9 mouse cellular contexts compared by ENCODE assay signal in genomic region chr3:52195486-52195885, GRCm38 (mm10).
DNase-seq lines count a peak whose midpoint lies in the region; TF ChIP-seq lines count a peak whose summit lies in the region.
"Had no signal": no experiment of that assay in that cellular context is flagged by ENCODE, and none has a peak within 500 bp of the region (broad histone marks: within the 10 kb centered on the region; RNA-seq: fewer than 3 reads in every experiment).

No protein-coding gene starts in this region.

- TF ChIP-seq POLR2A in brain, embryonic 14.5 days (IDR thresholded peaks at IDR 0.05; ENCODE audit: borderline replicate concordance, extremely low read depth, insufficient read depth, insufficient read length, poor library complexity, severe bottlenecking): no peak

- H3K4me3 ChIP-seq in heart, embryonic 10.5 days: peak overlapping the region; percentile 68
- peak overlapping the region; percentile 57 for H3K4me3 ChIP-seq in hindbrain, embryonic 10.5 days
- peak overlapping the region; percentile 60 for H3K4me3 ChIP-seq in midbrain, embryonic 10.5 days

- H3K27ac ChIP-seq in heart, embryonic 10.5 days: peak overlapping the region; percentile 95
- peak overlapping the region; percentile 97 for H3K27ac ChIP-seq in hindbrain, embryonic 10.5 days
- peak overlapping the region; percentile 97 for H3K27ac ChIP-seq in midbrain, embryonic 10.5 days (replicated peaks)

- no peak for DNase-seq in heart, embryonic 10.5 days (ENCODE audit: low spot score)
- no peak for DNase-seq in heart, postnatal 14 days
- DNase-seq in brain, embryonic 14.5 days (ENCODE audit: low read depth): peak; percentile 15
- no peak for DNase-seq in hindbrain, embryonic 10.5 days (ENCODE audit: low spot score)
- DNase-seq in midbrain, embryonic 10.5 days (ENCODE audit: low spot score): no peak
- DNase-seq in spleen, postnatal 4 days (ENCODE audit: low spot score in 2 of 2): no peak
- no peak for DNase-seq in frontal cortex, postnatal 10 days (ENCODE audit: low spot score in 2 of 2)
- DNase-seq in adipocyte (ENCODE audit: low spot score): no peak
- DNase-seq: B cell, adult 2 months had no signal

- no peaks in the 10 kb centered on the region for H3K27me3 ChIP-seq in heart, embryonic 10.5 days (ENCODE audit: insufficient read depth, poor library complexity, severe bottlenecking)
- peaks cover 18% of the 10 kb centered on the region for H3K27me3 ChIP-seq in hindbrain, embryonic 10.5 days (ENCODE audit: insufficient read depth, poor library complexity, severe bottlenecking)
- H3K27me3 ChIP-seq in midbrain, embryonic 10.5 days (ENCODE audit: low read depth, poor library complexity, severe bottlenecking): peaks cover 14% of the 10 kb centered on the region

- TF ChIP-seq CTCF in brain, embryonic 14.5 days (IDR thresholded peaks at IDR 0.05; ENCODE audit: borderline replicate concordance, extremely low read depth, insufficient read depth, insufficient read length): no peak

- no peaks in the 10 kb centered on the region for H3K36me3 ChIP-seq in heart, embryonic 10.5 days
- H3K36me3 ChIP-seq in hindbrain, embryonic 10.5 days: no peaks in the 10 kb centered on the region
- H3K36me3 ChIP-seq in midbrain, embryonic 10.5 days: no peaks in the 10 kb centered on the region

- intact Hi-C loops in heart, postnatal 14 days (cut with DNase I): loop anchor here (10.0 kb wide), 1 partner anchor 401 kb away; no protein-coding TSS in a partner anchor

- no peaks in the 10 kb centered on the region for H3K9me3 ChIP-seq in heart, embryonic 10.5 days
- no peaks in the 10 kb centered on the region for H3K9me3 ChIP-seq in hindbrain, embryonic 10.5 days
- no peaks in the 10 kb centered on the region for H3K9me3 ChIP-seq in midbrain, embryonic 10.5 days (replicated peaks)

- peaks cover 40% of the 10 kb centered on the region for H3K4me1 ChIP-seq in heart, embryonic 10.5 days
- H3K4me1 ChIP-seq in hindbrain, embryonic 10.5 days (replicated peaks): peaks cover 30% of the 10 kb centered on the region
- H3K4me1 ChIP-seq in midbrain, embryonic 10.5 days: peaks cover 26% of the 10 kb centered on the region

- 48% methylated on average over 3 of the region's 3 CpGs for WGBS in heart, embryonic 10.5 days
- WGBS in hindbrain, embryonic 10.5 days: 69% methylated on average over 3 of the region's 3 CpGs
- WGBS in midbrain, embryonic 10.5 days: 77% methylated on average over 3 of the region's 3 CpGs
